ENCODE assay signal across 8 mouse cellular contexts in genomic region chr10:44526751-44527591, GRCm38 (mm10). TPM values are rescaled to one million over a fixed set of nuclear protein-coding genes. Genes with fewer than 3 reads are reported as not detected.
A peak's percentile ranks its signal among the peaks of the same experiment; 100 is the strongest.
DNase-seq lines count a peak whose midpoint lies in the region; ATAC-seq lines count a peak whose summit lies in the region.

No protein-coding gene starts in this region.

- peaks cover 15% of the 10 kb centered on the region for H3K4me1 ChIP-seq in embryonic facial prominence, embryonic 12.5 days
- peaks cover 8% of the 10 kb centered on the region; the same call in 1 of the 2 replicates for H3K4me1 ChIP-seq in hindbrain, embryonic 11.5 days (replicated peaks; ENCODE audit: control insufficient read depth, insufficient read depth, low read length)
- H3K4me1 ChIP-seq in limb, embryonic 13.5 days = peaks cover 22% of the 10 kb centered on the region
- H3K4me1 ChIP-seq in midbrain, embryonic 10.5 days = peaks cover 26% of the 10 kb centered on the region
- H3K4me1 ChIP-seq in stomach, embryonic 15.5 days = no peaks in the 10 kb centered on the region

- peak overlapping the region; percentile 28 for H3K4me3 ChIP-seq in embryonic facial prominence, embryonic 12.5 days
- H3K4me3 ChIP-seq in hindbrain, embryonic 11.5 days (ENCODE audit: low read depth, low read length) = peak overlapping the region; percentile 27
- peak overlapping the region; percentile 38 for H3K4me3 ChIP-seq in limb, embryonic 13.5 days
- H3K4me3 ChIP-seq in midbrain, embryonic 10.5 days = peak overlapping the region; percentile 47
- peak overlapping the region; percentile 25 for H3K4me3 ChIP-seq in stomach, embryonic 15.5 days (replicated peaks)

- peak; percentile 18 to 24 for DNase-seq in adrenal gland, adult 18-20 months (ENCODE audit: low spot score in 2 of 2)
- DNase-seq in adrenal gland, adult 8-10 months = no peak
- peak; percentile 68 to 72 for DNase-seq in B cell, adult 2 months
- peak; percentile 63 for DNase-seq in hindbrain, embryonic 11.5 days (ENCODE audit: low spot score)
- DNase-seq in midbrain, embryonic 10.5 days (ENCODE audit: low spot score) = peak; percentile 67

- H3K9me3 ChIP-seq in embryonic facial prominence, embryonic 12.5 days = no peaks in the 10 kb centered on the region
- H3K9me3 ChIP-seq in hindbrain, embryonic 11.5 days (ENCODE audit: control insufficient read depth, low read length) = no peaks in the 10 kb centered on the region
- no peaks in the 10 kb centered on the region for H3K9me3 ChIP-seq in limb, embryonic 13.5 days
- no peaks in the 10 kb centered on the region for H3K9me3 ChIP-seq in midbrain, embryonic 10.5 days (replicated peaks)
- no peaks in the 10 kb centered on the region for H3K9me3 ChIP-seq in stomach, embryonic 15.5 days

- no peak overlapping the region for H3K27ac ChIP-seq in embryonic facial prominence, embryonic 12.5 days
- H3K27ac ChIP-seq in hindbrain, embryonic 11.5 days (ENCODE audit: low read depth, low read length) = no peak overlapping the region
- no peak overlapping the region for H3K27ac ChIP-seq in limb, embryonic 13.5 days
- no peak overlapping the region for H3K27ac ChIP-seq in midbrain, embryonic 10.5 days (replicated peaks)
- no peak overlapping the region for H3K27ac ChIP-seq in stomach, embryonic 15.5 days

- peak overlapping the region; percentile 50 for H3K4me2 ChIP-seq in embryonic facial prominence, embryonic 12.5 days (replicated peaks)
- H3K4me2 ChIP-seq in hindbrain, embryonic 11.5 days (replicated peaks; ENCODE audit: low read depth, low read length) = peak overlapping the region; percentile 44
- H3K4me2 ChIP-seq in limb, embryonic 13.5 days (replicated peaks) = peak overlapping the region; percentile 83
- peak overlapping the region; percentile 51 for H3K4me2 ChIP-seq in stomach, embryonic 15.5 days

- no peak overlapping the region for H3K9ac ChIP-seq in embryonic facial prominence, embryonic 12.5 days
- H3K9ac ChIP-seq in hindbrain, embryonic 11.5 days (ENCODE audit: low read depth, low read length) = no peak overlapping the region
- H3K9ac ChIP-seq in limb, embryonic 13.5 days = peak overlapping the region; percentile 51
- no peak overlapping the region for H3K9ac ChIP-seq in stomach, embryonic 15.5 days

- ATAC-seq in embryonic facial prominence, embryonic 12.5 days (ENCODE audit: insufficient number of reproducible peaks, insufficient read depth, low FRiP score, low TSS enrichment) = no peak; the same call in 1 of the 2 replicates
- no peak for ATAC-seq in hindbrain, embryonic 11.5 days (ENCODE audit: low FRiP score)
- ATAC-seq in limb, embryonic 13.5 days (ENCODE audit: low FRiP score, low read depth) = peak; percentile 7; the same call in 1 of the 2 replicates
- ATAC-seq in stomach, embryonic 15.5 days (ENCODE audit: insufficient read depth, low FRiP score, low read depth) = no peak

- peaks cover 19% of the 10 kb centered on the region for H3K27me3 ChIP-seq in embryonic facial prominence, embryonic 12.5 days
- H3K27me3 ChIP-seq in hindbrain, embryonic 11.5 days (ENCODE audit: control insufficient read depth, insufficient read depth, low read length) = peaks cover 32% of the 10 kb centered on the region
- peaks cover 40% of the 10 kb centered on the region for H3K27me3 ChIP-seq in limb, embryonic 13.5 days
- H3K27me3 ChIP-seq in midbrain, embryonic 10.5 days (ENCODE audit: low read depth, poor library complexity, severe bottlenecking) = peaks cover 100% of the 10 kb centered on the region
- H3K27me3 ChIP-seq in stomach, embryonic 15.5 days (replicated peaks) = peaks cover 22% of the 10 kb centered on the region; the same call in 1 of the 2 replicates

- WGBS in embryonic facial prominence, embryonic 12.5 days = 1% methylated on average over 31 of the region's 31 CpGs
- under 1% methylated on average over 31 of the region's 31 CpGs for WGBS in hindbrain, embryonic 11.5 days
- WGBS in limb, embryonic 13.5 days = 1% methylated on average over 31 of the region's 31 CpGs
- under 1% methylated on average over 31 of the region's 31 CpGs for WGBS in midbrain, embryonic 10.5 days
- 5% methylated on average over 31 of the region's 31 CpGs for WGBS in stomach, embryonic 15.5 days

- no peaks in the 10 kb centered on the region for H3K36me3 ChIP-seq in embryonic facial prominence, embryonic 12.5 days
- no peaks in the 10 kb centered on the region for H3K36me3 ChIP-seq in hindbrain, embryonic 11.5 days (ENCODE audit: control insufficient read depth, insufficient read depth, low read length)
- no peaks in the 10 kb centered on the region for H3K36me3 ChIP-seq in limb, embryonic 13.5 days
- H3K36me3 ChIP-seq in midbrain, embryonic 10.5 days = no peaks in the 10 kb centered on the region
- H3K36me3 ChIP-seq in stomach, embryonic 15.5 days = no peaks in the 10 kb centered on the region

RNA-seq across cellular contexts. Expression of gene Prdm1, which starts 1.3 kb away (rescaled TPM):
- total RNA-seq in adrenal gland, adult 18-20 months (2021) = 1 to 10 TPM; 2.1 to 2.2 TPM
- total RNA-seq in adrenal gland, adult 8-10 months (2022) = 1 to 10 TPM; 2.2 to 7.7 (median 5.6) TPM
- 3.8 and 4.3 TPM in 2 replicates for polyA plus RNA-seq in embryonic facial prominence, embryonic 12.5 days (2016; fragmentation: Nextera tagmentation; extraction: Ambion mirVana)
- polyA plus RNA-seq in hindbrain, embryonic 11.5 days (2014; fragmentation: Nextera tagmentation; extraction: Ambion mirVana) = 0.99 and 1.3 TPM in 2 replicates
- polyA plus RNA-seq in limb, embryonic 13.5 days (2015; fragmentation: Nextera tagmentation; extraction: Ambion mirVana) = 3.2 and 4.3 TPM in 2 replicates
- 1.1 and 1.7 TPM in 2 replicates for polyA plus RNA-seq in midbrain, embryonic 10.5 days (2016; fragmentation: Nextera tagmentation; extraction: Ambion mirVana)
- 6.4 and 6.9 TPM in 2 replicates for polyA plus RNA-seq in stomach, embryonic 15.5 days (2015; fragmentation: Nextera tagmentation; extraction: Ambion mirVana)
